Mouse (Mus musculus) ES-CJ7 (cell line): ENCODE results near the gene Fasl.
A peak's percentile ranks its signal among the peaks of the same experiment; 100 is the strongest.

Experiments
- DNase-seq: peaks from one replicate; pipeline ENCODE4 v3.0.0; 2011; ENCODE audit warnings: low read depth, low spot score

Fasl gene

DNA sequence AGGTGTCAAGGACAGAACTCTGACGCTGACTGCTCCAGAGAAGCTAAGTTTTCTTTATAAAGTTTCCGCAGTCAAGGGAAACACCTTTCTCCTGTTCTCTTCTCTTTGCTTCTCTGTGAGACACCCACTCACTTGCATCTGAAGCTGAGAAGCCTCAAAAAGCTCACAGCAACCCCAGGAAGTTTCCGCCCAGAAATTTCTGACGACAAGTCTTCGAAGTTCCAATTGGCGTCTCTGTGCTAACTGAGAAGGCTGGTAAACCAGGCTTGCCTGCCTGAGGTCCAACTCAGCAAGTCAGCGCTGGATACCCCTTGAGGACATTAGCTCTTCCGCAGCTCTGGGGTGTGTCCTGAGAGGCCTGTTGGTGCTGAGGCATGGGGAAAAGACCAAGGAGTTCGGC lies at the start of gene Fasl:
Fasl (minus strand) TSS at position 157 of the 400 bp plus-strand sequence.
- DNase-seq = no peak

DNA sequence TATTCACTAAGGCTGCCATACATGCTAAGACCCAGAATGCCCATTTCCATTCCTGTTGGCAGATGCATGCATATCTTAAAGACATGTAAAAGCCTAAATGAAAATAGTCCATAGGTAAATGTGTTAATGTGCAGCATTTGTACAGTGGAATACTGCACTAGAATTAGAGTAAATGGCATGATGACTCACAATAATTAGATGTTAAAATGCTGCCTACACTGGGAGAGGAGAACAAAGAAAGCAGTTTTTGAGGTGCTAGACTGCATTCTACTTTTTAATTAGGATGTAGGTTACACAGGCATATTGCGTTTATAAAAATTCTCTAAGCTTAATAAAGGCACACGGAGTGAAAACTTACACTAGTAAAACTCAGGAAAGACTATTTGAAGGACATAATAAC lies 38.4 kb upstream of the Fasl start:
- no peak for DNase-seq

DNA sequence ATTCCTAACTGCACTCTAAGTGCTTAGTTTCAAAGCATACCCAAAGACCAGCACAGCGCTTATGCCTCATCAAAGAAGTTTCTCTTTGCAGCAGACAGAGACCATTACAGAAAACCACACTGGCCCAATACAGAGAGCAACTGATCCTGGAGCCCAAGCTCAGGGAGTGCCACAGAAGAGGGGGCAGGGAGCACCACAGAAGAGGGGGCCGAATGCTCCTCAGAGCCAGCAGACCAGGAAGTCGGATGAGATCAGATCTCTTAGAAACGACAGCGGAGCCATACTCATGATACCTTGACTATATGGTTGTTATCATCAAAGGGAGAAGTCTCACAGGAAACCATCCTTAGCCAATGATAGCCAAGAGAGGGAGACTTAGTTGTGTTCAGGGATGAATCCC lies 21.1 kb upstream of the Fasl start:
- DNase-seq = no peak

DNA sequence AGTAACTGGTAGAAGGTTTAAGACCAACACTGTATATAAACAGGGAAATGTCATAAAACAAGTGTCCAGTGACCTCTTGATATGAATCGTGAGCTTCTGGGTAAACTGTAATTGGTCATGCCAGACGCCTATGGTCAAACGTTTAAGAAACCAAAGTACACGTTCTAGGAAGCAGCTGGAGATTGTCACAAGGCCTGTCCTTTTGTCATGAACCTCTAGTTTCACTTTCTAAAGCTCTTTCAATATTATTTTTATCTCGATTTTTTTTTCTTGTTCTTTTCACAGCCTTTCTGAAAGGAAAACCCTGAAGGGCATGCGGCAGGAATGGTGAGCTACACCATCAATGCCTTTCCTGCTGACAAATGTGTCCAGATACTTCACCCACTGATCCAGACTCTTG lies 20.7 kb upstream of the Fasl start:
- DNase-seq = no peak

DNA sequence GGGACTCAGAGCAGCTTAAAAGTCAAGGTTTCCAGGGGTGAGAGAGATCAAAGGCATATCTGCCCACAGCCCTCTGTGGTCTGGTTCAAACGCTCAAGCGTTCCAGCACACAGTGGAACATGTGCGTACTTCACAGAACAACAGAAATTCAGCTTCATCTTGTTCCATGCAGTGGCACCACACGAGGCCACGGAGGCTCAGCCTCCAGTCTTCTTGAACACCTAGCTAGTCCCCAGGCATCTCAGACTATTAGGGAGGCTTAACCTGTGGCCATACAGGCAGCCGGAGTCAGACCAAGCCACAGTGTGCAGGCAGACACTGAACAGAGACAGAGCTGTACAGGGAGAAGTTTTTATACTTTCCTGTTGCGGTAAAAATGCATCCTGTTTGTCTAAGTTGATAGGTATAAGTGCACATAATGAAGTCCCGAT lies 16.3 kb upstream of the Fasl start:
- DNase-seq = no peak

DNA sequence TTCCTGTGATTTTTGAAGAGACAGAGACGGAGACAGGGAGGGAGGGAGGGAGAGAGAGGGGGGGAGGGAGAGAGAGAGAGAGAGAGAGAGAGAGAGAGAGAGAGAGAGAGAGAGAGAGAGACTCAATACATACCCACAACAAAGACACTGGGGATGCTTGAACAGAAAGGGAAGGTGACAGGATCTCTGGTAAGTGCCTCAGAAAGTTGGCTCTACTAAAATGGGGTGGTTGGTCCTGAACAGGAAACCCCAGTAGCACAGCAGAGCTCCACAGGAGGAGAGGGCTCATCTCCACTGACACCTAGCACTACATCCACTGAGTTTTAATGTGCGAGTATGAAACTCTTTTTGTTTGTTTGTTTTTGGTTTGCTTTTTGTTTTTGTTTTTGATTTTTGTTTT lies 13.0 kb upstream of the Fasl start:
- no peak for DNase-seq

DNA sequence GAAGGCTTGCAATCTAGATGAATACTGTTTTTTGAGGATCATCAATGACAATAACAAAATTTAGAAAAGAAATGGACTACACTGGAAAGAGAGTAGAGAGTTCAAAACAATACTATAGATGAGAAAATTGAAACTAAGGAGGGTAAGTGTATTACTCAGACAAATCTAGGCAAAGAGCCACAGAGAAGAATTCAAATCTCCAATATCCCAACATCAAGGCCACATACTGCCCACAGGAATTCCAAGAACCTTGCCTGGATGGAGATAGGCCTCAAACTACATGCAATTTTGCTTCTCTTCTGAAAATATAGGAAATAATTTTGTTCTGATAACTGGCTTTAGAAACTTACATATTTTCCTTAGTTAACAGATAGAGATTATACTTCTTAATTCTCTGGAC lies 12.0 kb upstream of the Fasl start:
- DNase-seq = no peak

DNA sequence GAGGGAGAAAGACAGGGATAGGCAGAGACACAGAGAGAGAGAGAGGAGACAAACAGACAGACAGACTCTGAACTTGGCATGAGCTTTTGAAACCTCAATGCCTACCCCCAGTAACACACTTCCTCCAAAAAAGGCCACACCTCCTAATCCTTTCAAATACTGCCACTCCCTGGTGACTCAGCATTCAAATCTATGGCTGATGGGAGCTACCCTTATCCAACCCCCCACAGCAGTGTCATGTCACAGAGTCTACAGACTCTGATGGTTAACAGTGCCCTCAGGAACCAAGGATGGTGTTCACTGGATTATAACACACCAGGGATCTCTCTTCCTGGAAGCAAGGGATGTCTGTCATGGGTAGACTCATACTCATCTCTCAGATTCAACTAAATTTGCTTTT lies 11.5 kb upstream of the Fasl start:
- DNase-seq = peak; percentile 35

DNA sequence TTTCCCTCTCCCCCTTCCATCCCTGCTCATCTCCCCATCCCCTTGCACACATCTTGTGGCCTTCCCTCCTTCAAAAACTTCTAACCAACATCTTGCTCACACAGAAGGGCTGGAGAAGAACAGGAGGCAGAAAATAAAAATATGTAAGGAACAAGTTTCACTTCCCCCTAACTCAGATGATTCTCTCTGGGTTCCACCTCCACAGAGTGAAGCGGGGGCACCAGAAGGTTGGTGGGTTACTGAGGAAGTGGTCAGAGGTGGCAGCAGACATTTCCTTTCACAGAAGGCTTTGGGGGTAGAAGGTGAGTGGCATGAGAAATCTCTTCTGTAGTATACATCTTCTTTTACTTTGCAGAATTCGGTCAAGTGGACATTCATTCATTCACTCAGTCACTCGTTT lies 10.6 kb upstream of the Fasl start:
- DNase-seq = no peak

DNA sequence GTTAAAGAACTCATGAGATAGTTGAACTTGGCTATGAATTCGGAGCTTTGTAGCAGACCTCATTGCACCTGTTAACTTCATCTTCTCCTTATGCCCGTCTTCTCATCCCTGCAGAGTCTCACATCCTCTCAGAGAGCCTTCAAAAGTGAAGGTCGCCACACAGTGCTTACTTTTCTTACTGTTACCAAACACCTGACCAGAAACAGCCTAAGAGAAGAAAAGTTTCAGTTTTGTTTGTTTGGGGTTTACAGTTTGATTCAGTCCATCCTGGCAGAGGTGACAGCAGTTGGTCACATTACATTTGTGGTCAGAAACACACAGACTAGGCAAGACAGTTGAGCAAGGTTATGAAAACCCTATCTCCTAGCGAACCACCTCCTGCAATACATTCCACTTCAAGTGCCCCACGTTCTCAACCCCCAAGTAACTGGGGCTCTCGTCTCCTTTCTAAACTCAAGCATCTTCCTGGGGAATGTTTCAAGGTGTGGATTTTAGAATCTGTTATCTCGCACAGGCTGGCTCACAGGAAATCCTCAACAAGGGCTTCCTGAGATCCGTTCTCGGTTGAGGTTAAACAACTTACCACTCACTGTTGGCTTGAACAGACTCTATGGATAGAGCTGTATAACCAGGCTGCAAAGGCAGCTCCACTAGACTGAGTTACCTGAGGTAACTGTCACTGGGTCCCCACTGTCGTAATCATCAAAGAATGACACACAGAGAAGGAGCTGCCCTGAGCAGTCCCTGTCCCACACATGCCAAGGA lies 6.3 kb upstream of the Fasl start:
- no peak for DNase-seq

DNA sequence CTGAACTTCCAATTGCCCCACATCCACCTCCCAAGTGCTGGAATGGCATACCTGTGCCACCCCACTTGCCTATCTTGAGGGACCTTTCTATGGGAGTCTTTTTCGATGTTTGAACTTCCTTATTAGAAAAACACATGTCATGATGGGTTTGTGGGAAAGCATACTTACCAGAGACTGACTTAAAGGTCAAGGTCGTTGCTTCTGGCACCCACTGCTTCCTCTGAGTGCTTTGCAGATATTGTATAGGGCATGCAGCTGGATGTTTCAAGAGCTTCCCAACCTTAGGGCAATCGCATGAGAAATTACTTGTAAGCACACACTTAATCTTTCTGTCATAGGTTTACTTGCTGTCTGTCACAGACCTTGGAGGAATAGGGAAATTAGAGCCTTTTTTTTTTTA lies 5.0 kb upstream of the Fasl start:
- no peak for DNase-seq

DNA sequence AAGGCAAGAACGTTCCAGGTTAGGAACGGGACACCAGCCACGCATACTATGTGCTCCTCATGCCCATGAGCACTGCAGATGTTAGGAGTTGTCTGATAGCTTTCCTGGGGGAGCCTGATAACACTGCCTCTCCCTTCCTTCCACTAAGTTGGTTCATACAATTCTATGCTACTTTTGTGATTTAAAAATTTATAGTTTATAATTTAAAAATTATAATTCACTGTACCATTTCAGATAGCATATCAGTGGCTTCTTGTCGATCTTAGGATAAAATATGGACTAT lies 4.3 kb upstream of the Fasl start:
- DNase-seq = no peak

DNA sequence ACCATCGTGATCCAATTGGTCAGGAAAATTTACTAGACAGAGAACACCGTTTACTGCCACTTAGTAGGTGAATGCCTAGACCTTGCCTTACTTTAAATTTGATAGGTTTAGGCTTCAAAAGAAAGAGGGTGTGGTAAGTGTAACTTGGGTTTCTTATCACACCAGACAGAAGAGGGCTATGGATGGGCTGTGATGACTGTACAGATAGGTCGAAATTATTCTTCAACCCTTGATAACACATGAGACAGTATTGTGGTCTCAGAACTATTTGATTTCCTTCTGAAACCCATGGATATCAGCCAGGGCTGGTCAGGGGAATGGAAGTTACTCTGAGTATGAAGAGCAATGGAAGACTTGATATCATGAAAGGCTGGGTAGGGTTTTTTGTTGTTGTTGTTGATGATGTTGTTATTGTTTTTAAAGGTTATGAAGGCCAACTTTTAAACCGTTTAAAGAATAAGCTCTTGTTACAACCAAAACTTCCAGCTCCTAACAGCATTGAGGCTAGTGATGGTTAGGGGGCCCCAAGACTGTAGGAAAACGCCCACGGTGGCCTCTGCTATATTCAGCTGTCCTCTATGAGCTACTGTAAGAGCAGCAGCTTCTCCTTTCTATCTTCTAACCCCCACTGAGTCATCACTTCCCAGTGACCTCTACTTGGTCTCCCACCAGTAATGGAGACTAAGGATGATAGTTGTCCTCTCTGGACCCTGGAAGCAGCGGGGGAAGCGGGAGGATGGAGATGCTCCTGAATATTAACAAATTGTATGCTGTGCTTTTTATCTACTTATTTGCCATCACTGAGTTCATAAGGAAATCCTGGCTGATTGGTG lies 3.8 kb upstream of the Fasl start:
- DNase-seq = no peak

DNA sequence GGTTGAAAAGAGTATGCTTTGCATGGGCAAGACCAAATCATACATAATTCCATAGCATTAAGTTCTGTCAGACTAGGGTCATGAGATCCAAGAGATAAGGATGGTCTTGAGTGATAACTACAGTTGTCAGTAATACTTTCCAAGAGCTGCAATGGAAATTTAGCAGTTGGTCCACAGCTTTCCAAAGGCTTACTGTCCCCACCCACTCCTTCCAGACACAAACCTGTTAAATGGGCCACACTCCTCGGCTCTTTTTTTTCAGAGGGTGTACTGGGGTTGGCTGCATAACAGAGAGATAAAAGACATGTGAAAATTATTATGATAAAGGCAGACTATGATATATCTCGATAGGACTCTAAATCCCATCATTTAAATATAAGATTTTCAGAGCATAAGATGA lies 5.6 kb downstream of the Fasl start:
- DNase-seq = no peak

DNA sequence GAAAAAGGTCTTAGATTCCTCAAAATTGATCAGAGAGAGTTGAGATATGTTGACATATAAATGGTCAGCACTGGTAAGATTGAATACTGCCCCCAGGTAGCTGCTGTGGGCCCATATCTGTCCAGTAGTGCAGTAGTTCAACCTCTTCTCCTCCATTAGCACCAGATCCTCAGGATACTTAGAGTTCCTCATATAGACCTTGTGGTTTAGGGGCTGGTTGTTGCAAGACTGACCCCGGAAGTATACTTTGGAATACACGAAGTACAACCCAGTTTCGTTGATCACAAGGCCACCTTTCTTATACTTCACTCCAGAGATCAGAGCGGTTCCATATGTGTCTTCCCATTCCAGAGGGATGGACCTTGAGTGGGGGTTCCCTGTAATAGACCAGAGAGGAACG lies 6.7 kb downstream of the Fasl start:
- DNase-seq = no peak

DNA sequence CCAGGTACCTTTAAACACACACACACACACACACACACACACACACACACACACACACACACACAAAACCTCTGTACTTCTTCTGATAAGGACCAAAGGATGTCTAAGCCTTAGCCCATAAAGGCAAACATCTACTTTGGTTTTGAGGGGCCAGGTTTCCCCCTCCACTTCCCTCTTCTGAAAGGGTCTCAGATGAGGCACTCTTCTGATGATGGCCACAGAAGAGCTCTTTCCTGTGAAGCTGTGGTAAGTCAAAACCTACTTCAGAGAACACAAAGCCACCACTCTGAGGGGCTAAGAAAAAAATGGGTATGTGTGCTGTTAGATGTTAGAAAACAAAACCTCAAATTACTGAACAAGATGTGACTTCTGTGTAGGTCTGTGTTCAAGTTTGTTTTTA lies 9.2 kb downstream of the Fasl start:
- no peak for DNase-seq

DNA sequence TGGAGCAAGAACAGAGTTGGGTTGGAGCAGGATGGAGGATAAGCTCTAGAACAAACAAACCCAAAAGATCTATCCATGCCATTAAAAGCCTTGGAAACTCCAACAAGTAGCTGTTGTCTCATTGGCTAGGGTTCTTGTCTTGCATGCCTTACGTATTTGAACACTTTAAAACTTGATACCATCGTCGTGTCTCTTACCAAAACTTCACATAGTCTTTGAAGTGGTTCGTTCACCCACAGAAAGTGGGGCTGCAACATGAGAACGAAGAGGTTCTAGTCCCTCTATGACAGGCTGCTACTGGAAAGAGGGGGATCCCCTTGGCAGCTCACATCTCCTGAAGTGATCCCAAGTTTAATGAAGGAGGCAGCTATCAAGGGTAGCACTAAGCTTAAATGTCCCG lies 13.1 kb downstream of the Fasl start:
- DNase-seq = no peak

DNA sequence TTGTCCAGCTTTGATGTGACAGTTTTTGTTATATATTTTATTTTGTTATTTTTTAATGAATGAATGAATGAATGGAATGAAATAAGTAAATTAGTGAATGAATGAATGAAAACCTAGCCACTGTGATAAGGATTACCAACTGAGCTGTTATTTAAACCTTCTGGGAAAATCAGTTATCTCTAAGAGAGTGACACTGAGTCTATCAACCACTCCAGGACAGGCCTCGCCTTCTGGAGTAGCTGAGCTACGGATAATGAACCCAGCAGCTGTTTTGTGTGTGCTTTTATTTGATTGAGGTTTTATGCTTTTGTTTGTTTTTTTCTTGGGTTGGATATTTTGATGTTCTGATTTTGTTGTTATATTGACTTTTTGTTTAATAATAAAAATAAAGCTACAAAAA lies 17.0 kb downstream of the Fasl start:
- DNase-seq = no peak

DNA sequence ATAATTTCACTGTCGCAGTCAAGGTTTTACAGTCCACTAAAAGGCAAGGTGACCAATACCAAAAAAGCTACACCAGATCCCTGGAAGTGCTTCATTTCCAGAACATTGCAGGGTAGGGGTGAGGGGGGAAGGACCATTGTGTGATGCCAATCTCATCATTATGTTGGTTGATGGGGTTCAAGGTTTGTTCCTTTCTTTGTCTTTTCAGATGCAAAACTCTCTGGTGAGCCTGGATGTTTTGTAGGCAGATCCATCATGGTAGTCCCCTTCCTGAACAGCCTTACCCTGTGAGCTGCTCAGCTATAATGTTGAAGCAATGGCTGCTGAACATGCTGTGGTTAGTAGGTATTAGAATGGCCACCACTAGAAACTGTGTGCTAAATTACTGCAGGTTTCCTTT lies 19.0 kb downstream of the Fasl start:
- peak; percentile 53 for DNase-seq

DNA sequence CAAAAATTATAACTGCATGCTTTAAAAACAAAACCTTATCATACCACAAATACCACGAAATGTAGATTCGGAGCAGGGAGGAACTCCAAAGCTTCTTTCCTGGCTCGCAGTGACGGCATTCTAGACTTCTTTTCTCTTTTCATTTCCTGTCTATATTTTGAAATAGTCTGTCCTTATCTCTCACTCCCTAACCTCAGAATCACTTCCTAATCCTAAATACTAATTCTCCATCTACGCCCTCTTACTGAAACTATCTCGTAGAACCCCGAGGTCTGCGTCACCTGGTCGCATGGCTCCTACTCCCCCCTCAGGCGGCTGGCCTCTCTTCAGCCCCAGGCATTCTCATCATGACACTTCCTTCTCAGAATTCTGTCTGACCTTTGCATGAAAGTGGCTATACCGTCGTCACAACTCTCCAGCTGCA lies 21.2 kb downstream of the Fasl start:
- no peak for DNase-seq

DNA sequence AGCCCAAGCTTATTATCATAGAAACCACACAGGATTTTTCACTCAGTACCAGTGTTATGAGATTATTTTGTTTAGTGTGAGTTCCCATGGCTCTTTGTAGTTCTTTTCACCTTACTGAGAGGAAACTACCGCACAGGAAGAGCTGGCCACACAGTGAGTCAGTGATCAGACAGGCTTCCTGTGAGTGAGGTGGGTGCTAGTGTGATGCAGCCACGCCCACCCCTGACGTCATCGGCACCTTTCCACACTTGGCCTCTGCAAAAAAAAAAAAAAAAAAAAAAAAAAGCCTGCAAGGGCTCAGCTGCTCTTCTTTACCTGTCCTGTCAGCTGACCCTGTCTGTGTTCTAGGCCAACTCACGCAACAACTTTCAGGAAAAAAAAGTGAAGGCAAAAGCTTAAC lies 21.6 kb downstream of the Fasl start:
- DNase-seq = peak; percentile 29

DNA sequence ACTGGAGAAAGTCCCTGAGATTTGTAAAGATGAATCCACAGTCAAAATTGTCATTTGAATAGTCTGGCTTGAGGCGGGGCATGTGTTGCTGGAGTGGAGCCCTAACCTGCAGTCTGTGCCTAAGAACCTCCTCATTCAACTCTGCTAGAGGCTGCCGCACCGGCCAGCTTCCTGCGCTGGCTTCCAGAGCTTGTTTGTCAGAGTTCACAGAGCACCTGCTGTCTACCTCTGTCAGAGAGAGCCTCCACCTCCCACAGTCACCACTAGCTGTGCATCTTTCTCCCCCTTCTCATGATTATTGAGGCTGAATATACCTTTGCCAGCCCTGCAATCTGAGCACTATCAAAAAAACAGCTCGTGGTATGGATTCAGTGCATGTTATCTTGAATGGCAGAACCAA lies 22.4 kb downstream of the Fasl start:
- DNase-seq = peak; percentile 19

DNA sequence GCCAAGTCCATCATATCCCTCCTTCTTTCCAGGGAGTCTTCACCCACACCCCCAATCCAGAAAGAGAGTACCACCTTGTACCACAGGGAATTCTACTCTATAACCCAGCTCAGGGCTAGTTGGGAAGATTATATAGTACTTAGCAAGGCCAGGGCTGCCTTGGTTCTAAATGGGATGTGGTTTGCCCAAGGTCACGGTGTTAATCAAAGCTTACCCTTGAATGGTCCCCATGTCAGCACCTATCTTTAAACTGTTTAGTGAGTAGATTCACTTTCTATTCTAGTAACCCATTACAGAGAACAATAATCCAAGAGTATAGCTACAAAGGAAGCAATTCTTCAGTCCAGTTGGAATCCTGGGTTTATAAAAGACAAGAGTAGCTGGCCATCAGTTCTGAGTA lies 23.3 kb downstream of the Fasl start:
- no peak for DNase-seq
